Mouse (Mus musculus): Measurements from ENCODE around the gene Spaca4. TPM values are rescaled to one million over a fixed set of nuclear protein-coding genes. Genes with fewer than 3 reads are reported as not detected.

Spaca4 gene
- total RNA-seq, 1 experiment, result 0.76 TPM

DNA sequence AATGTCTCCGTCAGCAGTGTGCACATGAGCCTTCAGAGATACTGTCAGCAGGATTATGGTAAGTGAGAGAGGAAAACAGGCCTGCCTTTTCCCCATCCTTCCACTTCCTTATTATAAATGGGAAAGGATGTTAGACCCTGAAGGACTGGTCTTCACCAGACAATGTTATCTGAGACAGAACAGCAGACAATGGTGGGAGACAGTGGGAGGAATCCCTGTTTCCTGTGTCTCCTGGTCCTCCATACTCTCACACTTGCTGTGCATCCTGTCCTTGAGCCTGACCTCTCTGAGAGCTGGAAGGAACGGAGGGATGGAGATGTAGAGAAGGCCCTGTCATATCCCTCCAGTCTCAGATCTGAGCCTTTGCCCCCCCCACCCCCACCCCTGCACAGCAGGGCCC lies 33.2 kb downstream of the Spaca4 start:
- TF ChIP-seq CHD2 (IDR thresholded peaks at IDR 0.05; ENCODE audit: low read depth, low read length) (no peak), ZC3H11A (IDR thresholded peaks at IDR 0.05; ENCODE audit: borderline replicate concordance, low read depth, low read length) (no peak), HCFC1 (IDR thresholded peaks at IDR 0.05; ENCODE audit: borderline replicate concordance, insufficient read depth, low read length) (no peak), ZNF384 (IDR thresholded peaks at IDR 0.05; ENCODE audit: low read depth, low read length) (no peak), MAFK (IDR thresholded peaks at IDR 0.05; ENCODE audit: insufficient read depth, low read depth, low read length) (no peak)
- Histone ChIP-seq H3K4me3 (ENCODE audit: insufficient read depth in 1 of 2, low read depth in 1 of 2, low read length in 2 of 2, poor library complexity in 1 of 2, severe bottlenecking in 1 of 2) (no peak overlapping the region), H3K9me3 (ENCODE audit: control insufficient read depth, insufficient read depth, low read depth, low read length) (no peaks in the 10 kb centered on the region), H3K4me1 (ENCODE audit: control insufficient read depth in 2 of 2, insufficient read depth in 2 of 2, low read length in 2 of 2, poor library complexity in 1 of 2) (peaks cover 0 to 21% of the 10 kb centered on the region in 2 experiments; a peak in 1 of 4 replicates), H3K27ac (ENCODE audit: insufficient read depth, low read depth, low read length, poor library complexity, severe bottlenecking) (no peak overlapping the region), H3K9ac (ENCODE audit: insufficient read depth, low read depth, low read length, poor library complexity, severe bottlenecking) (no peak overlapping the region), H3K36me3 (ENCODE audit: control insufficient read depth, insufficient read depth, low read length, poor library complexity, severe bottlenecking) (no peaks in the 10 kb centered on the region)
- DNase-seq (ENCODE audit: low read depth, low spot score), result no peak
- in situ Hi-C loops (cut with MboI; ENCODE audit: low sequenced_read_pairs in 2 of 2, unreplicated experiment in 2 of 2), result no loop called here

DNA sequence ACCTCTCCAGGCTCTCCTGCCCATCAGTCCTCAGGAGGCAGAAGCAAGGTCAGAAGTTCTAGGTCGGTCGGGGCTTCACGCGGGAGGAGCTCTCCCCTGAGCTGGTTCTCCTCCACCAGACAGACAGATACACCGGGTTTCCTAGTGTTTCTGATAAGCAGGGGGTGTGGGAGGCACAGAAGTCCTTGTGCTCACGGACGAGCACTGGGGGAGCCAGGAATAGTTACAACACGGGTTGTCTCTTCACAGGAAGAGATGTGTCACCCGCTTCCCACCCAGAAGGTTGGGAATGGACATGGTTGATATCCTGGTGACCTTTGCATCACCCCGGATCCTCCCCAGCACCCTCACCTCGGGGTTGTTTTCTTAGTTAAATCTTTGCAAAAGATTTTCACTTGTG lies 35.8 kb downstream of the Spaca4 start:
- Histone ChIP-seq H3K4me1 (ENCODE audit: control insufficient read depth in 2 of 2, insufficient read depth in 2 of 2, low read length in 2 of 2, poor library complexity in 1 of 2) (peaks cover 0 to 23% of the 10 kb centered on the region in 2 experiments; a peak in 1 of 4 replicates), H3K9me3 (ENCODE audit: control insufficient read depth, insufficient read depth, low read depth, low read length) (no peaks in the 10 kb centered on the region)

DNA sequence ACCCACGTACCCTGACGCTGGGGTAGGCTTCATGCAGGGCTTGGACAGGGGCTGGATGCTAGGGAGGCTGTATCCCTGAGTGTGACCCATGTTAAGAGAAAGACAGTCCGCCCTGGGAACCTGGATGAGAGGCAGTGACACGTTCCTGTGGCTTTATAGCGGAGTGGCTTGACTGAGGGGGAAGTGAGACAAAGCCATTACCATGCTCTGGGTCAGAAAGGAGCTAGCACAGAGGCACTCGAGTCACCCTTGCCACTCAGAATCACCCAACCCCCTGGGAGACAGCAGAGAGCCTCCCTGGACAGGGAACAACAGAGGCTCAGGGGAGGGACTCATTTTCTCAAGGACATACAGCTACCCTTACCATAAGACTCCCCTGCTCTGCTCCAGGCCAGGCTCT lies 36.5 kb downstream of the Spaca4 start:
- no peak for DNase-seq (ENCODE audit: low read depth, low spot score)
- H3K27ac ChIP-seq (ENCODE audit: insufficient read depth, low read depth, low read length, poor library complexity, severe bottlenecking), result no peak overlapping the region
- no peak for TF ChIP-seq HCFC1 (IDR thresholded peaks at IDR 0.05; ENCODE audit: borderline replicate concordance, insufficient read depth, low read length)
- no peak overlapping the region for H3K9ac ChIP-seq (ENCODE audit: insufficient read depth, low read depth, low read length, poor library complexity, severe bottlenecking)
- no peak overlapping the region for H3K4me3 ChIP-seq (ENCODE audit: insufficient read depth in 1 of 2, low read depth in 1 of 2, low read length in 2 of 2, poor library complexity in 1 of 2, severe bottlenecking in 1 of 2)
- H3K9me3 ChIP-seq (ENCODE audit: control insufficient read depth, insufficient read depth, low read depth, low read length), result no peaks in the 10 kb centered on the region
- in situ Hi-C loops (cut with MboI; ENCODE audit: low sequenced_read_pairs in 2 of 2, unreplicated experiment in 2 of 2), result no loop called here
- peaks cover 0 to 23% of the 10 kb centered on the region in 2 experiments; a peak in 1 of 4 replicates for H3K4me1 ChIP-seq (ENCODE audit: control insufficient read depth in 2 of 2, insufficient read depth in 2 of 2, low read length in 2 of 2, poor library complexity in 1 of 2)
- no peaks in the 10 kb centered on the region for H3K36me3 ChIP-seq (ENCODE audit: control insufficient read depth, insufficient read depth, low read length, poor library complexity, severe bottlenecking)

More for the DNA sequence above, 35.8 kb downstream of the Spaca4 start:
- TF ChIP-seq HCFC1 (IDR thresholded peaks at IDR 0.05; ENCODE audit: borderline replicate concordance, insufficient read depth, low read length) (no peak), ZNF384 (IDR thresholded peaks at IDR 0.05; ENCODE audit: low read depth, low read length) (no peak), MAFK (IDR thresholded peaks at IDR 0.05; ENCODE audit: insufficient read depth, low read depth, low read length) (no peak), CHD2 (IDR thresholded peaks at IDR 0.05; ENCODE audit: low read depth, low read length) (no peak), ZC3H11A (IDR thresholded peaks at IDR 0.05; ENCODE audit: borderline replicate concordance, low read depth, low read length) (no peak)
- in situ Hi-C loops (cut with MboI; ENCODE audit: low sequenced_read_pairs in 2 of 2, unreplicated experiment in 2 of 2), result no loop called here
- H3K9ac ChIP-seq (ENCODE audit: insufficient read depth, low read depth, low read length, poor library complexity, severe bottlenecking), result no peak overlapping the region
- H3K27ac ChIP-seq (ENCODE audit: insufficient read depth, low read depth, low read length, poor library complexity, severe bottlenecking), result no peak overlapping the region
- H3K36me3 ChIP-seq (ENCODE audit: control insufficient read depth, insufficient read depth, low read length, poor library complexity, severe bottlenecking), result no peaks in the 10 kb centered on the region
- no peak for DNase-seq (ENCODE audit: low read depth, low spot score)
- no peak overlapping the region for H3K4me3 ChIP-seq (ENCODE audit: insufficient read depth in 1 of 2, low read depth in 1 of 2, low read length in 2 of 2, poor library complexity in 1 of 2, severe bottlenecking in 1 of 2)

DNA sequence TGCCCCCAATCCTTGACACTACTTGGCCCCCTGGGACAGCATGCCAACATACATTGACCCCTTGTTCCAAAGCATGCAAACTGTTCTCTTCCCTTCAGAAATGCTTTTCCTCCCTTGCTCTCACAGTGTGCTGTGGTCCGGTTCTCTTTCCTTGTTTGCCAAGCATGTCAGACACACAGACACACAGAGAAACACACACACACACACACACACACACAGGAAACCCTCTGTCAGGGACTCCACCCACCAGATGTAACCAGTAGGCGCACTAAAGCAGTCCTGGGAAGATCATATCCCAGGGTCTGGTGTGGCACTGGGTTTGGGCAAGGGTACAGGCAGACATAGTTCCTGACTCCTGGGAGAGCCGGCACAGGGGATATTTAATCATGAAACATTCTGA lies 38.8 kb downstream of the Spaca4 start:
- no peaks in the 10 kb centered on the region for H3K36me3 ChIP-seq (ENCODE audit: control insufficient read depth, insufficient read depth, low read length, poor library complexity, severe bottlenecking)
- H3K4me3 ChIP-seq (ENCODE audit: insufficient read depth in 1 of 2, low read depth in 1 of 2, low read length in 2 of 2, poor library complexity in 1 of 2, severe bottlenecking in 1 of 2), result no peak overlapping the region
- in situ Hi-C loops (cut with MboI; ENCODE audit: low sequenced_read_pairs in 2 of 2, unreplicated experiment in 2 of 2), result no loop called here
- H3K9ac ChIP-seq (ENCODE audit: insufficient read depth, low read depth, low read length, poor library complexity, severe bottlenecking), result no peak overlapping the region
- no peak overlapping the region for H3K27ac ChIP-seq (ENCODE audit: insufficient read depth, low read depth, low read length, poor library complexity, severe bottlenecking)
- DNase-seq (ENCODE audit: low read depth, low spot score), result no peak
- no peaks in the 10 kb centered on the region for H3K9me3 ChIP-seq (ENCODE audit: control insufficient read depth, insufficient read depth, low read depth, low read length)
- TF ChIP-seq CHD2 (IDR thresholded peaks at IDR 0.05; ENCODE audit: low read depth, low read length) (no peak), MAFK (IDR thresholded peaks at IDR 0.05; ENCODE audit: insufficient read depth, low read depth, low read length) (no peak)
- H3K4me1 ChIP-seq (ENCODE audit: control insufficient read depth in 2 of 2, insufficient read depth in 2 of 2, low read length in 2 of 2, poor library complexity in 1 of 2), result peaks cover 0 to 20% of the 10 kb centered on the region in 2 experiments; a peak in 1 of 4 replicates

DNA sequence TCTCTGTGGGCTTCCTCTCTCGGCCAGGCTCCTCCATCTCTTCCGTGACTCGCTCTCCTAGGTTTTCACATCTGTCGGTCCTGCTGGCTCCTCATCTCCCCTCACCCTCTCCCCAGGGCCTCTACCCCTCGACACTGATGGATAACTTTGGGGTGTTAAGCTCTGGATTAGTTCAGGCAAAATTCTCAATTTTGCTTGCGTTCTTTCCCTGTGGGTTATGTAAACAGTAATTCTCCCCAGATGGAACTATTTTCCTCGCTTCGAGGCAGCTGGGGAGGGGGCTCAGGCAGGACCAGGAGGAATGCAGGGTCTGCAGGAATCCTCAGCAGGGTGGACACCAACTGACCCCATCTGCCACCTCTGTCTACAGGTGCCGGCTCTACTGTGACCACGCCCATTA lies 39.8 kb downstream of the Spaca4 start:
- no peak overlapping the region for H3K9ac ChIP-seq (ENCODE audit: insufficient read depth, low read depth, low read length, poor library complexity, severe bottlenecking)
- H3K4me3 ChIP-seq (ENCODE audit: insufficient read depth in 1 of 2, low read depth in 1 of 2, low read length in 2 of 2, poor library complexity in 1 of 2, severe bottlenecking in 1 of 2), result no peak overlapping the region
- H3K36me3 ChIP-seq (ENCODE audit: control insufficient read depth, insufficient read depth, low read length, poor library complexity, severe bottlenecking), result no peaks in the 10 kb centered on the region
- in situ Hi-C loops (cut with MboI; ENCODE audit: low sequenced_read_pairs in 2 of 2, unreplicated experiment in 2 of 2), result no loop called here
- peaks cover 0 to 14% of the 10 kb centered on the region in 2 experiments; a peak in 1 of 4 replicates for H3K4me1 ChIP-seq (ENCODE audit: control insufficient read depth in 2 of 2, insufficient read depth in 2 of 2, low read length in 2 of 2, poor library complexity in 1 of 2)
- H3K9me3 ChIP-seq (ENCODE audit: control insufficient read depth, insufficient read depth, low read depth, low read length), result no peaks in the 10 kb centered on the region
- no peak for TF ChIP-seq ZC3H11A (IDR thresholded peaks at IDR 0.05; ENCODE audit: borderline replicate concordance, low read depth, low read length)
- no peak for TF ChIP-seq CHD2 (IDR thresholded peaks at IDR 0.05; ENCODE audit: low read depth, low read length)
- TF ChIP-seq MAFK (IDR thresholded peaks at IDR 0.05; ENCODE audit: insufficient read depth, low read depth, low read length), result no peak
- TF ChIP-seq HCFC1 (IDR thresholded peaks at IDR 0.05; ENCODE audit: borderline replicate concordance, insufficient read depth, low read length), result no peak
- no peak for TF ChIP-seq ZNF384 (IDR thresholded peaks at IDR 0.05; ENCODE audit: low read depth, low read length)
- no peak for DNase-seq (ENCODE audit: low read depth, low spot score)
- H3K27ac ChIP-seq (ENCODE audit: insufficient read depth, low read depth, low read length, poor library complexity, severe bottlenecking), result no peak overlapping the region

All from ES-E14 (cell line).